Mouse (Mus musculus) hematopoietic stem cell, adult 5-6 weeks (primary cell): ENCODE measurements around the gene Mlycd. TPM values are rescaled to one million over a fixed set of nuclear protein-coding genes. Genes with fewer than 3 reads are reported as not detected.

ENCODE experiments used
- ATAC-seq, 2 experiments: fragments of 125-278 bp in 1 of 2; replicated peaks in 1 of 2; 2 replicates each; pipeline ENCODE4 v1.8.0; 2016 to 2017; ENCODE audit warnings: inconsistent platforms in 2 of 2, mild to moderate bottlenecking in 2 of 2, moderate number of reproducible peaks in 2 of 2, low read depth in 1 of 2, moderate TSS enrichment in 1 of 2; ENCODE audit not compliant: low FRiP score in 2 of 2, poor library complexity in 2 of 2, severe bottlenecking in 2 of 2, insufficient read depth in 1 of 2, low TSS enrichment in 1 of 2
- total RNA-seq: library from RNA; stranded (forward); fragments of 172-1452, 232-1000 nt; gene quantifications from 2 replicates; pipeline ENCODE4 v1.2.3, GENCODE M21; 2017

Gene Mlycd
- total RNA-seq, 1 experiment from 2014 or later, result 4.1 TPM

- peak; percentile 46 to 49; a peak in 2 of 4 replicates for ATAC-seq
Observed at GRCm38 (mm10) chr8:119440250-119440951, 45.7 kb downstream of the Mlycd start.

GRCm38 (mm10) chr8:119440952-119441270 lies 46.2 kb downstream of the Mlycd start:
- ATAC-seq, result no peak

- no peak; a peak in 1 of 4 replicates for ATAC-seq
Observed at GRCm38 (mm10) chr8:119442013-119442412, 47.3 kb downstream of the Mlycd start.

GRCm38 (mm10) chr8:119442970-119443369 lies 48.3 kb downstream of the Mlycd start:
- no peak for ATAC-seq

GRCm38 (mm10) chr8:119446211-119446989 lies 51.7 kb downstream of the Mlycd start, which contains the start of gene Necab2:
Necab2 (plus strand) TSS chr8:119446719.
- 0 out of 4 replicates have a peak, but pooled peaks of 1 of the 2 experiments have one; percentile 12 for ATAC-seq

GRCm38 (mm10) chr8:119446990-119447780 lies 52.5 kb downstream of the Mlycd start:
- no peak for ATAC-seq

- no peak for ATAC-seq
Observed at GRCm38 (mm10) chr8:119447781-119448170, 53.1 kb downstream of the Mlycd start.

DNA sequence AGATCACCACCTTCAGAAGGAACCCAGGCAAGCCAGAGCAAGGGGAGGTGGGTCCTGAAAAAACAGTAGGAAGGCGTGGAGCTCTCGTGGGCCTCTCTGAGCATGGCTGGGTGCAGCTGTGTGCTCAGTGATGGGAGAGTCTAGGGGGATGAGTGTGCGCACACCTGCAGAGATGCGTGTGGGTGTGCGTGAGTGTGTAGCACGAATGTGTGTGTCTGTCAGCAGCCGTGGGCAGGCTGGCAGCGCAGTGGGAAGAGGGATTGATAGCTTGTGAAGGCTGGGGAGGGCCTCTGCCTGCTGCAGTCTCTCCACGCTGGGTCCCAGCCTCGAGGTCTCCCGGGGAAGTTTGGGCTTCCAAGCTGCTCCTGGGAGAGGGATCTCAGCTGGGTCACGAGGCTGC lies 54.9 kb downstream of the Mlycd start:
- ATAC-seq, result no peak

- no peak for ATAC-seq
Observed at GRCm38 (mm10) chr8:119451131-119451530, 56.5 kb downstream of the Mlycd start.

GRCm38 (mm10) chr8:119452919-119453318 lies 58.2 kb downstream of the Mlycd start:
- ATAC-seq, result no peak

GRCm38 (mm10) chr8:119456045-119456444 lies 61.4 kb downstream of the Mlycd start:
- ATAC-seq, result no peak

GRCm38 (mm10) chr8:119459724-119460123 lies 65.0 kb downstream of the Mlycd start:
- ATAC-seq, result no peak

Other genes with a start within 250 kb of the Mlycd start
- gene Hsbp1, start 50.4 kb upstream of the Mlycd start, total RNA-seq, result 99.6 and 101 TPM in 2 replicates
- 7.1 and 8.5 TPM in 2 replicates for gene Osgin1, start 39.2 kb downstream of the Mlycd start, total RNA-seq
- not detected in 2 replicates for gene Necab2, start 51.8 kb downstream of the Mlycd start, total RNA-seq
- gene Slc38a8, start 106.8 kb downstream of the Mlycd start, total RNA-seq, result not detected in 2 replicates
- 45.5 and 51.2 TPM in 2 replicates for gene Mbtps1, start 163.9 kb downstream of the Mlycd start, total RNA-seq
- 28.0 and 31.6 TPM in 2 replicates for gene Hsdl1, start 180.3 kb downstream of the Mlycd start, total RNA-seq
- gene Dnaaf1, start 180.4 kb downstream of the Mlycd start, total RNA-seq, result not detected in 2 replicates
- 7.9 and 12.7 TPM in 2 replicates for gene Taf1c, start 210.3 kb downstream of the Mlycd start, total RNA-seq
- not detected in 2 replicates for gene Adad2, start 217.9 kb downstream of the Mlycd start, total RNA-seq
- gene Kcng4, start 240.8 kb downstream of the Mlycd start, total RNA-seq, result not detected in 2 replicates